Mouse (Mus musculus): ENCODE results near the gene C3. TPM values are rescaled to one million over a fixed set of nuclear protein-coding genes. Genes with fewer than 3 reads are reported as not detected.

The C3 gene
- total RNA-seq (2021), result 10 to 100 TPM in 1 of 2 experiments, 1 to 10 TPM in 1; 2.5 to 26.2 TPM
- long read RNA-seq, experiment 1, partial matches to known transcripts, result 1 of 2 reads
- long read RNA-seq, experiment 1, other reads (novel, unspliced or antisense), result 1 of 2 reads
- long read RNA-seq, experiment 2, partial matches to known transcripts, result 4 of 5 reads
- long read RNA-seq, experiment 2, other reads (novel, unspliced or antisense), result 1 of 5 reads

- no peak for DNase-seq
Measured at GRCm38 (mm10) chr17:57228014-57228413, at the start of gene C3. Gene C3, minus strand, starts transcription at chr17:57228136.

GRCm38 (mm10) chr17:57276634-57277121, 48.7 kb upstream of the C3 start:
- DNase-seq, result peak; percentile 61

GRCm38 (mm10) chr17:57275997-57276351, 48.0 kb upstream of the C3 start:
- no peak for DNase-seq

GRCm38 (mm10) chr17:57275111-57275996, 47.4 kb upstream of the C3 start:
- peak; percentile 93 for DNase-seq

GRCm38 (mm10) chr17:57274686-57275085, 46.8 kb upstream of the C3 start:
- no peak for DNase-seq

GRCm38 (mm10) chr17:57273846-57274245, 45.9 kb upstream of the C3 start:
- no peak for DNase-seq

GRCm38 (mm10) chr17:57271301-57271700, 43.4 kb upstream of the C3 start:
- no peak for DNase-seq

GRCm38 (mm10) chr17:57267556-57268126, 39.7 kb upstream of the C3 start:
- no peak for DNase-seq

- DNase-seq, result peak; percentile 84
Measured at GRCm38 (mm10) chr17:57264972-57265945, 37.3 kb upstream of the C3 start.

- no peak for DNase-seq
Measured at GRCm38 (mm10) chr17:57264164-57264563, 36.2 kb upstream of the C3 start.

- DNase-seq, result no peak
Measured at GRCm38 (mm10) chr17:57262901-57263550, 35.1 kb upstream of the C3 start.

GRCm38 (mm10) chr17:57261796-57262195, 33.9 kb upstream of the C3 start:
- DNase-seq, result no peak

GRCm38 (mm10) chr17:57261286-57261685, 33.4 kb upstream of the C3 start:
- DNase-seq, result no peak

- DNase-seq, result no peak
Measured at GRCm38 (mm10) chr17:57260351-57260750, 32.4 kb upstream of the C3 start.

GRCm38 (mm10) chr17:57259742-57260141, 31.8 kb upstream of the C3 start:
- DNase-seq, result peak; percentile 83

GRCm38 (mm10) chr17:57258191-57258590, 30.3 kb upstream of the C3 start:
- no peak for DNase-seq

GRCm38 (mm10) chr17:57256921-57257485, 29.1 kb upstream of the C3 start:
- DNase-seq, result peak; percentile 5

GRCm38 (mm10) chr17:57255354-57255753, 27.4 kb upstream of the C3 start:
- DNase-seq, result peak; percentile 58

GRCm38 (mm10) chr17:57253306-57253705, 25.4 kb upstream of the C3 start:
- no peak for DNase-seq

- peak; percentile 2 for DNase-seq
Measured at GRCm38 (mm10) chr17:57251431-57251830, 23.5 kb upstream of the C3 start.
